In the genomic region with DNA sequence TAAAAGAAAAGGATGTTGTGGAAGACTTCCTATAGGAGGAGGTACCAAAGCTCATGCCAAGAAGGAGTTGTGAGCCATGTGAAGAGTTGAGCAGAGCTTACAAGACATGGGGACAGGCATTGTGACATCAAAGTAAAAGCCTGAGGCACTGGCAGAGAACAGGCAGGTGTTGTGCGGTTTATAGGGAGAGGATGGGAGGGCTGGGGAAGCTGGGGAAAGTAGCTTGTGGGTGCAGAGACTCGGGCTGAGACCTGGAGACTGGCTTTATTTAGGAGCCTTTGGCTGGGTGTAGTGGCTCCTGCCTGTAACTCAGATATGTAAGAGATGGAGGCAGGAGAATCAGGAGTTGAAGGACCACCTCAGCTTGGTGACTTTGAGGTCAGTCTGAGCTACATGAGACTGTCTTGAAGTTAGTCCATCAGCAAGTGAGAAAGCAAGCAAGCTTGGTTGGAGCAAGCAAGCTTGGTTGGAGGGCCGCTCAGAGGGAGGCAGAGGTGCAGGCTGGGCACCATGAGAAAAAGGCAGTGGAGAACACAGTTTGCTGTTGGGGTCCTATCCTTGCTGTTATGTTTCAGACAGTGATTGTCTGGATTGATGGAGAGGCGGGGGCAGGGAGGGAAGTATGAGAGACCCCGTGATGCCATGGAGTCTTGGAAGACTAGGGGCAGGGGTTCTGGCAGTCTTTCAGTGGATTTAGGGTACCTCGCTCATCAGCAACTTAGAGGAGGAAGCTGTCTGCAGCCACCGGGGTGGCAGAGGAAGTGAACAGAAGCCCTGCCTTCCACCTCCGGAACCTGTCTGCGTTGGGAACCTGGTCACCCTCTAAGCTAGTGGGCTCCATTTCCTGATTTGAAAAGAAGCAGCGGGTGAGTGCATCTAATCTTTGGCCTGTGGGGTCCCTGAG, we compare ENCODE assay signal across 10 mouse cellular contexts. TPM values are rescaled to one million over a fixed set of nuclear protein-coding genes. Genes with fewer than 3 reads are reported as not detected.
DNase-seq lines count a peak whose midpoint lies in the region; ATAC-seq and TF ChIP-seq lines count a peak whose summit lies in the region.
"Had no signal": no experiment of that assay in that cellular context is flagged by ENCODE, and none has a peak within 500 bp of the region (broad histone marks: within the 10 kb centered on the region; RNA-seq: fewer than 3 reads in every experiment).

TSS of gene Parvg (plus strand) at position 61 of the 904 bp plus-strand sequence.

- no peaks in the 10 kb centered on the region for H3K9me3 ChIP-seq in midbrain, embryonic 10.5 days (replicated peaks)
- H3K9me3 ChIP-seq: limb, embryonic 15.5 days had no signal

- peaks cover 46% of the 10 kb centered on the region for H3K4me1 ChIP-seq in midbrain, embryonic 10.5 days

- 85% methylated on average over 10 of the region's 10 CpGs for WGBS in midbrain, embryonic 10.5 days

- ATAC-seq in CD4-positive, CD25-positive, alpha-beta regulatory T cell, adult 4 months, result peak; percentile 91
- peak; percentile 84 for ATAC-seq in inflammation-experienced regulatory T-cells, adult 6 months

- no peak for TF ChIP-seq CTCF in gastrocnemius, adult 2 months (IDR thresholded peaks at IDR 0.05)

- no peak for DNase-seq in gastrocnemius, adult 2 months
- no peak for DNase-seq in gastrocnemius, postnatal 25 days
- DNase-seq in natural killer cell, adult 2 months (ENCODE audit: low spot score in 2 of 2), result peak; percentile 52 to 59
- DNase-seq in midbrain, embryonic 10.5 days (ENCODE audit: low spot score), result no peak
- no peak for DNase-seq in right cerebral cortex, postnatal 36 days (ENCODE audit: low spot score in 2 of 2)
- no peak for DNase-seq in left cerebral cortex, postnatal 10 days (ENCODE audit: extremely low spot score in 1 of 2, low spot score in 2 of 2)
- DNase-seq: gastrocnemius, postnatal 14 days had no signal

- peak within 1 kb of the TSS; percentile 16 for H3K4me3 ChIP-seq in gastrocnemius, adult 2 months
- H3K4me3 ChIP-seq in midbrain, embryonic 10.5 days, result no peak within 1 kb of the TSS
- H3K4me3 ChIP-seq: limb, embryonic 15.5 days had no signal

- H3K36me3 ChIP-seq in midbrain, embryonic 10.5 days, result no peaks in the 10 kb centered on the region
- H3K36me3 ChIP-seq: limb, embryonic 15.5 days had no signal

- intact Hi-C loops in gastrocnemius, adult 2 months (cut with DNase I), result no loop called here
- intact Hi-C loops in left cerebral cortex, postnatal 10 days (cut with DNase I), result no loop called here

- H3K27me3 ChIP-seq in midbrain, embryonic 10.5 days (ENCODE audit: low read depth, poor library complexity, severe bottlenecking), result peaks cover 19% of the 10 kb centered on the region; the same call in 1 of the 2 replicates
- H3K27me3 ChIP-seq: limb, embryonic 15.5 days had no signal

- H3K27ac ChIP-seq in gastrocnemius, adult 2 months, result no peak within 1 kb of the TSS
- H3K27ac ChIP-seq in midbrain, embryonic 10.5 days (replicated peaks), result no peak within 1 kb of the TSS; the same call in 1 of the 2 replicates
- H3K27ac ChIP-seq: limb, embryonic 15.5 days had no signal

RNA-seq across cellular contexts. Expression of gene Parvg, which starts in this region (rescaled TPM):
- under 1 TPM; 0.53 to 0.54 TPM for total RNA-seq in gastrocnemius, adult 2 months (2021)
- 1 to 10 TPM in 1 of 2 experiments, under 1 TPM in 1; 0.33 to 1.3 TPM for total RNA-seq in gastrocnemius, postnatal 25 days (2021)
- polyA plus RNA-seq in CD4-positive, CD25-positive, alpha-beta regulatory T cell, adult 4 months (2017; shearing (Covaris generic)), result 100 to 1,000 TPM in 1 of 2 experiments, 10 to 100 TPM in 1; 76.0 to 134 TPM
- 10 to 100 TPM; 77.7 to 87.6 (median 81.4) TPM for polyA plus RNA-seq in inflammation-experienced regulatory T-cells, adult 6 months (2017; shearing (Covaris generic))
- 0.89 and 1.0 TPM in 2 replicates for polyA plus RNA-seq in midbrain, embryonic 10.5 days (2016; fragmentation: Nextera tagmentation; extraction: Ambion mirVana)
- total RNA-seq in left cerebral cortex, postnatal 10 days (2021), result 1 to 10 TPM; 5.1 to 6.6 TPM

Comparison
In these comparisons a context has a peak if more than half of its experiments do, and no peak if none do; other contexts are left out.
1. RNA of gene Parvg (polyA plus RNA-seq): 76.0 to 134 TPM in CD4-positive, CD25-positive, alpha-beta regulatory T cell, adult 4 months and 77.7 to 87.6 TPM in inflammation-experienced regulatory T-cells, adult 6 months; 0.89 to 1.0 TPM in midbrain, embryonic 10.5 days; every median in the first group is over 10 times any median in the second.
2. DNase-seq: peak in natural killer cell, adult 2 months (2 of 2); none in gastrocnemius, adult 2 months (single experiment), gastrocnemius, postnatal 25 days (single experiment), midbrain, embryonic 10.5 days (single experiment), right cerebral cortex, postnatal 36 days (0 of 2) and left cerebral cortex, postnatal 10 days (0 of 2).